Mouse (Mus musculus) bone marrow macrophage, adult 2 months (primary cell): Measurements from ENCODE around the gene Msh2.

Experiments
- CTCF ChIP-seq: IDR thresholded peaks from 2 replicates; pipeline ENCODE4 v1.5.1; 2012; ENCODE audit warnings: low read depth, mild to moderate bottlenecking, low read length, moderate library complexity
- POLR2A ChIP-seq: IDR thresholded peaks from 2 replicates; pipeline ENCODE4 v1.6.1; 2012; ENCODE audit warnings: mild to moderate bottlenecking, low read depth, low read length, borderline replicate concordance

GRCm38 (mm10) chr17:87745926-87746888 lies 74.1 kb downstream of the Msh2 start:
- TF ChIP-seq CTCF (no peak), POLR2A (no peak)
